Comparison of ENCODE assay signal across 8 mouse cellular contexts in the genomic region with DNA sequence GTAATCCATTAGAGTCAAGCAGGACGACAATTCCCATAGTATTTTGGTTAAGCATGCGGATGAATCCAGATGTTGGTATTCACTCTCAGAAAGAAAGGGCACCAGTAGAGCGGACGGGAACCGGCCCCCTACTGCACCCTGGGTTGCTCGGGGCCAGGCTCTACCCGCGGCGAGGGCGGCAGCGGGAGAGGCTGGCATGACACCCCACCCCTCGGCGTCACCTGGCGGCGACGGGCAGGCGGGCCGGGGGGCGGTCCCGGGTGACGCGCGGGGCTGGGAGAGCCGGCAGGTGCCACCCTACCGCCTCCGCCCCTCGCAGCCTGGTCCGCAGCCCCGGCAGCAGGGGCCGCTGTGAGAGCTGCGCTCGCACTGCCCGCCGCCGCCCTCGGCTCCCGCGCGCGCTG. TPM values are rescaled to one million over a fixed set of nuclear protein-coding genes. Genes with fewer than 3 reads are reported as not detected.
A peak's percentile ranks its signal among the peaks of the same experiment; 100 is the strongest.
DNase-seq lines count a peak whose midpoint lies in the region; ATAC-seq and TF ChIP-seq lines count a peak whose summit lies in the region.

A gene (plus strand): TSS at position 324 of the 404 bp plus-strand sequence.

- peak within 1 kb of the TSS; percentile 99 for H3K4me2 ChIP-seq in limb, embryonic 14.5 days (replicated peaks; ENCODE audit: low read depth, low read length, severe bottlenecking)
- H3K4me2 ChIP-seq in midbrain, embryonic 15.5 days, result peak within 1 kb of the TSS; percentile 96

- ATAC-seq in limb, embryonic 14.5 days (ENCODE audit: low FRiP score, low read depth), result peak; percentile 85
- peak; percentile 95 for ATAC-seq in midbrain, embryonic 15.5 days (replicated peaks)

- H3K27ac ChIP-seq in embryonic facial prominence, embryonic 10.5 days (replicated peaks), result peak within 1 kb of the TSS; percentile 75
- H3K27ac ChIP-seq in limb, embryonic 14.5 days (replicated peaks; ENCODE audit: low read depth, low read length), result no peak within 1 kb of the TSS
- H3K27ac ChIP-seq in midbrain, embryonic 15.5 days, result no peak within 1 kb of the TSS

- peaks cover 82% of the 10 kb centered on the region for H3K27me3 ChIP-seq in embryonic facial prominence, embryonic 10.5 days (replicated peaks; ENCODE audit: low read depth, poor library complexity, severe bottlenecking)
- H3K27me3 ChIP-seq in limb, embryonic 14.5 days (ENCODE audit: control insufficient read depth, insufficient read depth, low read length), result peaks cover 31% of the 10 kb centered on the region
- peaks cover 20% of the 10 kb centered on the region for H3K27me3 ChIP-seq in midbrain, embryonic 15.5 days (replicated peaks)

- DNase-seq in layer of hippocampus, adult 11-12 months (ENCODE audit: low spot score), result peak; percentile 77
- DNase-seq in layer of hippocampus, adult 9-10 months (ENCODE audit: low spot score), result no peak
- DNase-seq in embryonic facial prominence, embryonic 10.5 days (ENCODE audit: low spot score), result peak; percentile 81
- peak; percentile 19 to 24 for DNase-seq in heart, adult 9 months (ENCODE audit: low spot score in 2 of 2)
- peak; percentile 90 for DNase-seq in kidney, adult 9 months
- peak; percentile 54 for DNase-seq in limb, embryonic 14.5 days (ENCODE audit: low spot score)
- peak; percentile 69 to 80 for DNase-seq in spleen, postnatal 36 days (ENCODE audit: low spot score in 2 of 2)

- TF ChIP-seq POLR2A in limb, embryonic 14.5 days (IDR thresholded peaks at IDR 0.05; ENCODE audit: borderline replicate concordance, extremely low read depth, insufficient read depth, insufficient read length), result no peak

- H3K36me3 ChIP-seq in embryonic facial prominence, embryonic 10.5 days (replicated peaks), result no peaks in the 10 kb centered on the region
- no peaks in the 10 kb centered on the region for H3K36me3 ChIP-seq in limb, embryonic 14.5 days (ENCODE audit: control insufficient read depth, insufficient read depth, low read length)
- no peaks in the 10 kb centered on the region for H3K36me3 ChIP-seq in midbrain, embryonic 15.5 days (replicated peaks)

- WGBS in embryonic facial prominence, embryonic 10.5 days, result under 1% methylated on average over 40 of the region's 40 CpGs
- under 1% methylated on average over 22 of the region's 40 CpGs for whole genome bisulfite sequencing in limb, embryonic 14.5 days
- 0% methylated on average over 32 of the region's 40 CpGs for WGBS in midbrain, embryonic 15.5 days

- peak within 1 kb of the TSS; percentile 66 for H3K9ac ChIP-seq in limb, embryonic 14.5 days (ENCODE audit: low read depth, low read length, severe bottlenecking)
- H3K9ac ChIP-seq in midbrain, embryonic 15.5 days, result peak within 1 kb of the TSS; percentile 56

- peaks cover 18% of the 10 kb centered on the region for H3K4me1 ChIP-seq in embryonic facial prominence, embryonic 10.5 days
- 0 out of 2 replicates have a peak, but pooled peaks cover 3% of the 10 kb centered on the region for H3K4me1 ChIP-seq in limb, embryonic 14.5 days (ENCODE audit: control insufficient read depth, insufficient read depth, low read length)
- H3K4me1 ChIP-seq in midbrain, embryonic 15.5 days, result peaks cover 16% of the 10 kb centered on the region

- no peaks in the 10 kb centered on the region for H3K9me3 ChIP-seq in embryonic facial prominence, embryonic 10.5 days
- no peaks in the 10 kb centered on the region for H3K9me3 ChIP-seq in limb, embryonic 14.5 days (ENCODE audit: control insufficient read depth, low read length)
- no peaks in the 10 kb centered on the region for H3K9me3 ChIP-seq in midbrain, embryonic 15.5 days

- peak within 1 kb of the TSS; percentile 82 for H3K4me3 ChIP-seq in embryonic facial prominence, embryonic 10.5 days
- peak within 1 kb of the TSS; percentile 68 for H3K4me3 ChIP-seq in limb, embryonic 14.5 days (replicated peaks; ENCODE audit: low read length)
- H3K4me3 ChIP-seq in midbrain, embryonic 15.5 days, result peak within 1 kb of the TSS; percentile 70

RNA-seq across cellular contexts. Expression of the gene that starts here (rescaled TPM):
- polyA plus RNA-seq in embryonic facial prominence, embryonic 10.5 days (2016; fragmentation: Nextera tagmentation; extraction: Ambion mirVana), result 1.4 and 1.9 TPM in 2 replicates
- 0.91 and 1.4 TPM in 2 replicates for polyA plus RNA-seq in limb, embryonic 14.5 days (2012; rRNA removed)
- 4.8 TPM in 2 replicates for polyA plus RNA-seq in limb, embryonic 14.5 days (2014; fragmentation: Nextera tagmentation; extraction: Ambion mirVana)
- polyA plus RNA-seq in midbrain, embryonic 15.5 days (2015; fragmentation: Nextera tagmentation; extraction: Ambion mirVana), result 1.6 TPM in 2 replicates
